Mouse (Mus musculus): Measurements from ENCODE around the gene Timp3.
A peak's percentile ranks its signal among the peaks of the same experiment; 100 is the strongest.

Timp3 gene

GRCm38 (mm10) chr10:86297307-86297706 is 2.9 kb upstream of the Timp3 start:
- no peak for DNase-seq (ENCODE audit: low spot score)

GRCm38 (mm10) chr10:86298326-86298725 is 1.8 kb upstream of the Timp3 start:
- no peak for DNase-seq (ENCODE audit: low spot score)

- peak; percentile 26 for DNase-seq (ENCODE audit: low spot score)
Observed at GRCm38 (mm10) chr10:86299795-86300194, 377 bp upstream of the Timp3 start.

- DNase-seq (ENCODE audit: low spot score): no peak
Observed at GRCm38 (mm10) chr10:86301117-86301490, 932 bp downstream of the Timp3 start.

DNA sequence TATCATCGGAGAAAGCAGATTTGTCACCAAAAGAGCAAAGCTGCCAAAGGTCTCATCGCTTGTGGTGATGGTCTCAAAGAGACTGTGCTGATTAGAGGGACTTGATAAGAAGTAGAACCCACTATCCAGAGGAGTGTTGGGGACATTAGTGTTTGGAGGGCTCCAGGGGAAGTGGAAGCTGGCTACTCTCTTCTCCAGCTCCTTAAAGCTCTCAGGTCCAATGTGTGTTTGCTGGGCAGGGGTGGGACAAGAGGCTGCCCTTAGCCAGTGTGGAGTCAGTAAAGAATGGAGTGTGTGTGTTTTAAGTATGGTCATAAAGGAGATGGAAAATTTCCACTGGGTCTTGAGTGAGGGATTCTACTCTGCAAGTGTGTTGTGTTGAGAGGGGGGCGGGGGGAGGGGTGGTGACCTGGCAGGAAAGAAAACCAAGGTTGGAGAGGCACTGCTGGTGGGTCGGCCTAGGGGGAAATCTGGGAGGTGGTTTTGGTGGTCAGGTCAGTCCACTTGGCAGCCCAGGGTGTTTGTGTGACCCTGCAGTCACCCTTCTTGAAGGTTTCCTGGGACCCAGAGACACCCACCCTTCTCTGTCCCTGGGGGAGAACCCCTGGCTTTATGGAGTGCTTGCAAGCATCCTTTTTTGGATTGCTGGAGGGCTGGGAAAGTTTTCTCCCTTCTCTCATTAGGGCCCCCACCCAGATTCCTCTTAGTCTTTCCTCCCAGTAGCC is 1.6 kb downstream of the Timp3 start:
- DNase-seq (ENCODE audit: low spot score): no peak

DNA sequence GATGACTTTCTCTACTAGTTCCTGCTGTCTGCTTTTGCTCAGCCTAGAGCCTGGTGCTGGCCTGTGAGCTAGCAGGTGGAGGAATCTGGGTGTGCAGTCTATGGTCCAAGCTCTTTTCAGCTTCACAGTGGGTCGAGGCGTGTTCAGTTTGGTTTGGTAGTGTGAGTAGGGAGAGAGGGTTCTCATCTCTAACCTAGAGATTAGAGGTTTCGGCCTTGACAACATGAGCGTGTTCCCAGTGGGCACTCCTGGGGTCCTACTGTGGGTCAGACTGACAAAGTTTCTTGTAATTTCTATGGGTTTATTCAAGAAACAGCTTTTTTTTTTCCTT is 2.1 kb downstream of the Timp3 start:
- peak; percentile 39 for DNase-seq (ENCODE audit: low spot score)

- peak; percentile 92 for DNase-seq (ENCODE audit: low spot score)
Observed at GRCm38 (mm10) chr10:86302761-86303494, 2.8 kb downstream of the Timp3 start.

DNA sequence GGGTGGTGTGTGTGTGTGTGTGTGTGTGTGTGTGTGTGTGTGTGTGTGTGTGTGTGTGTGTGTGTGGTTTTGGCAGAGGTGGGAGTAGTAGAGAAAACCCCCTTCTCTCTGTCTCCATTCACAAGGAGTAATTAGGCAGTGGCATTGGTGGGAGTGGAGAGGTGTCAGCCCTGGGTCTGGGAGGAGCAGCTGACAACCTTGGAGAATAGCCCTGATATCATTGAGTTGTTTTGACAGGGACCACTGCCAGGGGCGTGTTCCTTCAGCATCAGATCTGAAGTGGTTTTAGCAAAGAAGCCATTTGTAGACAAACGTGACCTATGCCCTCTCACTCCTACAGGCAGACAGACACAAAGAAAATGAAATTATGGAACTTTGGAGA is 3.3 kb downstream of the Timp3 start:
- DNase-seq (ENCODE audit: low spot score): no peak

GRCm38 (mm10) chr10:86304583-86304982 is 4.4 kb downstream of the Timp3 start:
- no peak for DNase-seq (ENCODE audit: low spot score)

DNA sequence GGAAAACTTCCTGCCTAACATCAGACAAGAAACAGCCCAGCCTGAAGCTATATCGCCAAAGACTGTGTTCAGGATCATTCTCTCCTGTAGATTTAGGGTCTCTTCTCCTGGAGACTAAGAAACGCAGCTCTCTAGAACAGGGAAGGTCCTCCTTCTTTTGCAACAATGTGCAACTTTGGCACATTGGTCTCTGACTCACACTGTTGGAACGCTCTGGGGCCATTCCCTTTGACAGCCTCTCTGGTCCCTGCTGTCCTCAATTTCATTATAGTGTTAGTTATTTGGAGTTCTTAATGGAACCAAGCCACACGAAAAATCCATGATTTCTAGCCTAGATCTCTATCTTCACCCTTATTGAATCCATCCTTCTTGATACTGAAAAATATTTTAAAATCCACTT is 7.1 kb downstream of the Timp3 start:
- no peak for DNase-seq (ENCODE audit: low spot score)

DNA sequence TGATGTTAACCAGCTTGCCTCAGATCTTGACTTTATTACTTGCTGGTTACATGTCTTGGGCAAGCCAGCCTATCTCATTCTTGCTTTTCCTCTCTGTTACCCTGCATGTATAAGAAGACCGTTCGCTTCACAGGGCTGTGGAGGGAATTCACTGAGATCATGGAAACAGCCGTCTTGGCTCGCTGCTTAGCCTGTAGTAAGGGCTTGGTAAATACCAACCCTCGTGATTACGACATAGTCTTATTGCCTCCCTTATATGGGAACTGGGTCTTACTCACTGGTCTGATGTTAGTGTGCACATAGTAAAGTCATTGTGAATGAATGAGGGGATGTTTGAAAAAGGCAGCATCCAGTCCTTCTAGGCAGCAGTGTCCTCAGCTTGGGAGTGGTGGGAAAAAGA is 10.4 kb downstream of the Timp3 start:
- no peak for DNase-seq (ENCODE audit: low spot score)

DNA sequence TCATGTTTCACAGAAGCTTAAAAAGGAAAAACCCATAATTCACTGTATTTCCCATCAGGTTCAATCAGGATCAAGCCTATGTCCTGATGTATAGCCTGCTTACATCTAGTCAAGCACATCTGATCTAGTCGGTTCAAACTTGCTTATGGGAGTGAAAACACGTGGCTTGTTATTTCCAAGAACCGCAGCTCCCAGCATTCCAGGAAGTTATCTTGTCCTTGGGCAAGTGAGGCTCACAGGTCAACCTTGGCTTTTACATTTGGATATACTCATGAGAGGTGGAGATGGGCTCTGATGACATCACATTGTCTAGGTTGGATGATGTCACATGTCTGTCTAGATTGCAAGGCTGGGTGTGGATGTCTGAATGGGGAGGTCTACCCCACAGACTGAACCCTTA is 12.8 kb downstream of the Timp3 start:
- no peak for DNase-seq (ENCODE audit: low spot score)

DNA sequence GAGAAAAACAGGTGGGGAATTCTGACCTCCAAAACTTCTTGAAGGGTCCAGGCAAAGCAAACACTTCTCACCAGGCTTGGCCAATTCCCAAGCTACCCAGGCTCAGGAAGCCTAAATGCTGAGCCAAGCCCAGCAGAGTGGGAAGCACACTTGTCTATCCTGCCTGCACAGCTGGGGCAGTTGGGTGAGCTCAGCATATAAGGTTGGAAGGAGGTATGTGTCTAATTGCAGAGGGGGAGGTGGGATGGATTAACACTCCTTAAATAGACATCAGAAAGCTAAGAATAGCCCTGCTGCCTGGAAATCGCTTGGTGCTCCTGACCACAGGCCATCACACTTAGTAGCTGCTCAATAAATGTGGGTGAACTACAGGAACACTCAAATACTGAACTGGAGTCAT is 13.3 kb downstream of the Timp3 start:
- DNase-seq (ENCODE audit: low spot score): no peak

GRCm38 (mm10) chr10:86315513-86315912 is 15.3 kb downstream of the Timp3 start:
- DNase-seq (ENCODE audit: low spot score): no peak

DNA sequence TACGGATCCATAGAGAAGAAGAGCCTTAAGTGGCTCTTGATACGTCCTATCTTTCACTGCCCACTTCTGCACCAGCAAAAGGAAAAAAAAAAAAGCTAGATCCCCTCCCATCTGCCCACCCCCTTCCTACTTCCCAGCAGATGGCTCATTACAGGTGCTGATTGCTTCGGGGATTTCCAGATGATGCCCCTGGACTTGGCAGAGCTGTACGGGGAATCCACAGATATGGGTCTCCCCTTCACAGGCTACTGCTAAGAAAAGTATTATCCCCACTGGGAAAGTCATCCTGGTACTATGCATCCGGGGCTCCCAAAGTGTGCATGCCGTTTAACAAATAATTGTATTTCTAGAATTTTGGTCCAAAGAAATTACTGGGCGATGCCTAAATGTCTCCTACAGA is 17.5 kb downstream of the Timp3 start:
- no peak for DNase-seq (ENCODE audit: low spot score)

DNA sequence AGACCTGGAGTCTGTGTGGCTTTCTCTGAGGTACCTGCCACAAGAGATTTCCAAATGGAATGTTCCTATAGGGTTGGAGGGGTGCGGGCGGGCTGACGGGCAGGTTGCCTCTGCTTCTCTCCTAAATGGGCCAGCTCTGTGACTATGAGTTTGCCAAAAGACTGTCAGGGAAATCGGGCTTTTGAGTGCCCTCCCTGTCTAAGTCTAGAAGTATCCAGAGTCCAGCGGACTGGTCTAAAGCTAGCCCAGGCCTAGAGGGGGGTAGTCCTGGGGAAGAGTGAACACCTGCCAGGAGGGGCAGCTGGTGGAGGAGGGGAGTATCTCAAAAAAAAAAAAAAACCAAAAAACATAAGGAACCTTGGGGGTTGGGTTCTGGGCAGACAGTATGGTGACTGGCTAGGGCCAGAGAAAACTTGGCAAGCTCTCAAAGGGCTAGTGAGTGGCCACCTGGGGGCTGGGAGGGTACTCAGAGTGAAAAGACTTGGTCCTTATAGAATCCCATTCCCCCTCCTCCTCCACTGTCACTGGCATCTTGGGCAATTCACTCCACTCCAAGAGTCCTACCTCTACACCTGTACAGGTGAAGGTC is 18.5 kb downstream of the Timp3 start:
- DNase-seq (ENCODE audit: low spot score): no peak

GRCm38 (mm10) chr10:86319526-86319925 is 19.4 kb downstream of the Timp3 start:
- DNase-seq (ENCODE audit: low spot score): no peak

- no peak for DNase-seq (ENCODE audit: low spot score)
Observed at GRCm38 (mm10) chr10:86320204-86320603, 20.0 kb downstream of the Timp3 start.

- DNase-seq (ENCODE audit: low spot score): peak; percentile 28
Observed at GRCm38 (mm10) chr10:86321194-86321593, 21.0 kb downstream of the Timp3 start.

DNA sequence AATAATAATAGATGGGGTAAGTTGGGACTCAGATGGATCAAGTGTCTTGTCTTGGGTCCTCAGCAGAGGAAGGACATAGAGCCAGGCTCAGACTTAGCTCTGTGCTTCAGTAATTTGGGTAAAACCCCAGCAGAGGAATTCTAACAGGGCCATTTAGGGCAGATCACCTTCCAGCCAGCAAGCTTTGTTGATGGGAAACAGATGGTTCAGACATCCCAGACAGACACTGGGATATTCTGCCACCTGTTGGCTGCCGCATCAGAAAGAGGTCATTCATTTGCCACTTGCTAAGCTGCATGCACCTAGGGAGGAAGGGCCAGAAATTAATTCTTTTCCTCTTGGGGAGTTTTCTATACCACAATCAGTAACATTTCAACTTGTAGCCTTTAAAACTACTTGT is 21.8 kb downstream of the Timp3 start:
- no peak for DNase-seq (ENCODE audit: low spot score)

- DNase-seq (ENCODE audit: low spot score): peak; percentile 80
Observed at GRCm38 (mm10) chr10:86323275-86323994, 23.3 kb downstream of the Timp3 start.

DNA sequence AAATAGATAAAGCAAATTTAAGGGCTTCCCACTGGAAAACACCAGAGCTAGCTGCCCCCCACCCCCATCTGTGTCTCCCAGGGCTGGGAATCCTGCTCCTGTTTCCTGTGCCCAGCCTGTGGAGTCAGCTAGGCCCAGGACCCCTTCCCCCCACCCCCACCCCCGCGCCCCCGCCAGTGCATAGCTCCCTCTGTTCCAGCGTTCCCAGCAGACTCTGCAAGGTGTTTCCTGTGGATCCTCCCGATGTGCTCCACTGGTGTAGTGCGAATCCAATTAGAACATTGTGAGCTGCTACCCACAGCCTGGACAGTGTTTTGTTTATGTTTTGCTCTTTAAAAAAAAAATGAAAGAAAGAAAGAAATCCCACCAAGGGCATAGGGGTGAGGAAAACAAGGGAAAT is 25.1 kb downstream of the Timp3 start:
- DNase-seq (ENCODE audit: low spot score): no peak

GRCm38 (mm10) chr10:86328143-86328542 is 28.0 kb downstream of the Timp3 start:
- DNase-seq (ENCODE audit: low spot score): no peak

Data from MN1 (cell line).